Mouse (Mus musculus) hindbrain, embryonic 14.5 days (tissue): ENCODE data around the gene Gm21983. TPM values are rescaled to one million over a fixed set of nuclear protein-coding genes. Genes with fewer than 3 reads are reported as not detected.

Experiments used
- ATAC-seq: fragments of 200-750 bp; cut with Nextera tagmentation; 2 replicates; pipeline ENCODE4 v1.8.0; 2017; ENCODE audit warnings: moderate number of reproducible peaks, mild to moderate bottlenecking, moderate TSS enrichment, moderate library complexity; ENCODE audit not compliant: low FRiP score
- DNase-seq: peaks from one replicate; pipeline ENCODE4 v3.0.0-alpha.2; 2015; ENCODE audit warnings: low spot score
- H3K27ac ChIP-seq: fragments of 300-500 bp; sonication (generic); 2 replicates; pipeline ENCODE4 v1.5.1; 2014; ENCODE audit warnings: mild to moderate bottlenecking, moderate library complexity
- H3K27me3 ChIP-seq: fragments of 300-500 bp; sonication (generic); 2 replicates; pipeline ENCODE4 v1.6.1; 2014; ENCODE audit warnings: mild to moderate bottlenecking, low read length, mixed read lengths; ENCODE audit not compliant: control insufficient read depth, insufficient read depth
- H3K36me3 ChIP-seq: fragments of 300-500 bp; sonication (generic); replicated peaks from 2 replicates; pipeline ENCODE4 v1.6.1; 2014; ENCODE audit not compliant: control insufficient read depth, insufficient read depth
- H3K4me1 ChIP-seq: fragments of 300-500 bp; sonication (generic); replicated peaks from 2 replicates; pipeline ENCODE4 v1.6.1; 2014; ENCODE audit warnings: antibody characterized with exemption, low read length, mixed read lengths; ENCODE audit not compliant: control insufficient read depth, insufficient read depth
- H3K4me2 ChIP-seq: fragments of 300-500 bp; sonication (generic); replicated peaks from 2 replicates; pipeline ENCODE4 v1.6.1; 2014; ENCODE audit warnings: mild to moderate bottlenecking, moderate library complexity
- H3K4me3 ChIP-seq: fragments of 300-500 bp; sonication (generic); replicated peaks from 2 replicates; pipeline ENCODE4 v1.5.1; 2014; ENCODE audit warnings: mild to moderate bottlenecking, low read length
- H3K9ac ChIP-seq: fragments of 300-500 bp; sonication (generic); 2 replicates; pipeline ENCODE4 v1.6.1; 2014
- H3K9me3 ChIP-seq: fragments of 300-500 bp; sonication (generic); 2 replicates; pipeline ENCODE4 v1.6.1; 2016; ENCODE audit warnings: low read length; ENCODE audit not compliant: control insufficient read depth
- WGBS: fragments of 180-500 bp; shearing (Covaris S2); extraction: QIAGEN DNeasy Blood & Tissue Kit; methylation state at CpG from one replicate; pipeline ENCODE4 v1.1.7; 2014; 5-methylcytosine and 5-hydroxymethylcytosine counted together
- polyA plus RNA-seq: library from polyadenylated mRNA; unstranded; fragments of >200 nt; fragmentation: Nextera tagmentation; extraction: Ambion mirVana; gene quantifications from 2 replicates; pipeline ENCODE4 v1.2.1, GENCODE M21; 2014

Gene Gm21983
- polyA plus RNA-seq, 1 experiment from 2014 or later: not detected

GRCm38 (mm10) chr7:27193731-27194130 is 12.8 kb upstream of the Gm21983 start:
- DNase-seq: no peak
- no peak for ATAC-seq
- no peaks in the 10 kb centered on the region for H3K27me3 ChIP-seq
- no peak overlapping the region for H3K4me3 ChIP-seq
- no peak overlapping the region for H3K4me2 ChIP-seq
- peaks cover 15% of the 10 kb centered on the region for H3K4me1 ChIP-seq
- peaks cover 53% of the 10 kb centered on the region for H3K36me3 ChIP-seq
- H3K9me3 ChIP-seq: no peaks in the 10 kb centered on the region
- WGBS: 90% methylated on average over 4 of the region's 4 CpGs
- H3K9ac ChIP-seq: peak overlapping the region; percentile 6; the same call in 1 of the 2 replicates
- no peak overlapping the region for H3K27ac ChIP-seq

- 100% methylated on average over 5 of the region's 5 CpGs for WGBS
- H3K36me3 ChIP-seq: peaks cover 66% of the 10 kb centered on the region
- H3K4me3 ChIP-seq: no peak overlapping the region
Measured at GRCm38 (mm10) chr7:27192434-27192833, 11.5 kb upstream of the Gm21983 start.

GRCm38 (mm10) chr7:27189271-27189931 is 8.5 kb upstream of the Gm21983 start:
- no peak; the same call in 1 of the 2 replicates for ATAC-seq
- no peak for DNase-seq
- Histone ChIP-seq H3K27me3 (no peaks in the 10 kb centered on the region), H3K4me3 (no peak overlapping the region), H3K36me3 (peaks cover 96% of the 10 kb centered on the region), H3K9me3 (no peaks in the 10 kb centered on the region), H3K9ac (no peak overlapping the region), H3K27ac (no peak overlapping the region), H3K4me2 (no peak overlapping the region), H3K4me1 (peaks cover 2% of the 10 kb centered on the region)
- WGBS: 90% methylated on average over 10 of the region's 10 CpGs

More at GRCm38 (mm10) chr7:27192434-27192833, 11.5 kb upstream of the Gm21983 start:
- no peaks in the 10 kb centered on the region for H3K27me3 ChIP-seq
- no peak overlapping the region for H3K4me2 ChIP-seq
- no peak for DNase-seq
- no peak overlapping the region for H3K27ac ChIP-seq
- H3K4me1 ChIP-seq: peaks cover 15% of the 10 kb centered on the region
- H3K9ac ChIP-seq: no peak overlapping the region
- no peaks in the 10 kb centered on the region for H3K9me3 ChIP-seq
- no peak for ATAC-seq

GRCm38 (mm10) chr7:27185986-27186385 is 5.1 kb upstream of the Gm21983 start:
- ATAC-seq (no peak), DNase-seq (no peak)
- Histone ChIP-seq H3K36me3 (peaks cover 82% of the 10 kb centered on the region), H3K4me1 (no peaks in the 10 kb centered on the region), H3K27ac (no peak overlapping the region), H3K4me3 (no peak overlapping the region), H3K27me3 (no peaks in the 10 kb centered on the region), H3K9ac (no peak overlapping the region), H3K4me2 (no peak overlapping the region), H3K9me3 (no peaks in the 10 kb centered on the region)
- 89% methylated on average over 5 of the region's 5 CpGs for WGBS

GRCm38 (mm10) chr7:27184964-27185363 is 4.1 kb upstream of the Gm21983 start:
- 0 out of 2 replicates have a peak, but pooled peaks cover 4% of the 10 kb centered on the region for H3K4me1 ChIP-seq
- no peak for ATAC-seq
- no peak overlapping the region for H3K4me3 ChIP-seq
- H3K36me3 ChIP-seq: peaks cover 72% of the 10 kb centered on the region
- H3K4me2 ChIP-seq: no peak overlapping the region
- no peaks in the 10 kb centered on the region for H3K9me3 ChIP-seq
- H3K27me3 ChIP-seq: no peaks in the 10 kb centered on the region
- no peak for DNase-seq
- H3K9ac ChIP-seq: no peak overlapping the region
- H3K27ac ChIP-seq: no peak overlapping the region
- WGBS: 87% methylated on average over 3 of the region's 3 CpGs

GRCm38 (mm10) chr7:27182498-27182897 is 1.6 kb upstream of the Gm21983 start:
- 65% methylated on average over 1 of the region's 1 CpGs for WGBS
- ATAC-seq (no peak), DNase-seq (no peak)
- Histone ChIP-seq H3K27me3 (no peaks in the 10 kb centered on the region), H3K4me2 (no peak overlapping the region), H3K4me1 (peaks cover 13% of the 10 kb centered on the region), H3K27ac (no peak overlapping the region), H3K9me3 (no peaks in the 10 kb centered on the region), H3K9ac (no peak overlapping the region), H3K36me3 (peaks cover 47% of the 10 kb centered on the region), H3K4me3 (no peak overlapping the region)

GRCm38 (mm10) chr7:27180036-27180435 is 850 bp downstream of the Gm21983 start:
- peaks cover 13% of the 10 kb centered on the region for H3K4me1 ChIP-seq
- H3K4me2 ChIP-seq: peak overlapping the region; percentile 49
- ATAC-seq (no peak), DNase-seq (peak; percentile 50)
- no peak overlapping the region for H3K9ac ChIP-seq
- no peaks in the 10 kb centered on the region for H3K27me3 ChIP-seq
- H3K36me3 ChIP-seq: peaks cover 23% of the 10 kb centered on the region
- H3K9me3 ChIP-seq: no peaks in the 10 kb centered on the region
- no peak overlapping the region for H3K4me3 ChIP-seq
- 33% methylated on average over 5 of the region's 5 CpGs for WGBS
- H3K27ac ChIP-seq: peak overlapping the region; percentile 81

GRCm38 (mm10) chr7:27179217-27179918 is 1.5 kb downstream of the Gm21983 start:
- H3K9ac ChIP-seq: peak overlapping the region; percentile 49
- peak overlapping the region; percentile 70 for H3K4me3 ChIP-seq
- WGBS: 46% methylated on average over 16 of the region's 16 CpGs
- no peak for ATAC-seq
- DNase-seq: no peak
- peak overlapping the region; percentile 49 for H3K4me2 ChIP-seq
- peaks cover 20% of the 10 kb centered on the region for H3K36me3 ChIP-seq
- H3K27me3 ChIP-seq: no peaks in the 10 kb centered on the region
- peaks cover 13% of the 10 kb centered on the region for H3K4me1 ChIP-seq
- peak overlapping the region; percentile 81 for H3K27ac ChIP-seq
- H3K9me3 ChIP-seq: no peaks in the 10 kb centered on the region

- H3K27me3 ChIP-seq: no peaks in the 10 kb centered on the region
- WGBS: under 1% methylated on average over 53 of the region's 53 CpGs
- H3K36me3 ChIP-seq: peaks cover 21% of the 10 kb centered on the region
- peak within 1 kb of the TSS; percentile 58 for H3K9ac ChIP-seq
- no peaks in the 10 kb centered on the region for H3K9me3 ChIP-seq
- H3K4me1 ChIP-seq: peaks cover 13% of the 10 kb centered on the region
- H3K4me2 ChIP-seq: peak within 1 kb of the TSS; percentile 53
- DNase-seq: peak; percentile 97
- peak within 1 kb of the TSS; percentile 70 for H3K4me3 ChIP-seq
- peak within 1 kb of the TSS; percentile 88 for H3K27ac ChIP-seq
- peak; percentile 98 for ATAC-seq
Measured at GRCm38 (mm10) chr7:27178324-27179216, 2.3 kb downstream of the Gm21983 start, which contains the start of gene Rab4b. Rab4b (minus strand) TSS chr7:27178896.
